8 mouse cellular contexts compared by ENCODE assay signal in the genomic region with DNA sequence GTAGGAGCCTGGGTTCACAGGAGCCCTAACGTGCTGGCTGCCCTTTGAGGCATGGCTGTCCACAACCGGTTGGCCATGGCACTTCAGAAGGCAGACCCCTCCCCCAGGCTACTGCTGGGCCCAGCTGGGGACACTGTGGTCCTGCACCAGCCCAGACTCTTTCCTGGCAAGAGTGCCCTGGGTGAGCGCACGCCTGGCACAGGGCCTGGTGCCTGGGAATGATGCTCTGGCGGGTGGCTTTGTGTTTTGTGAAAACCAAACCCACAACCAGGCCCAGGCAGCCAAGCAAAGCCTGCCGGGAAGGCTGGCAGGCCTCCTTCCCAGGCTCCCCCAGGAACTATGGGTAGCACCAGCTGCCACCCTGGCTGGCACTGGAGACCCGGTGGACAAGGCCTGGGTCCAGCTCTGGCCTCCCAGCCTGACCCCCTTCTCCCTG.
A peak's percentile ranks its signal among the peaks of the same experiment; 100 is the strongest.
DNase-seq lines count a peak whose midpoint lies in the region; ATAC-seq and TF ChIP-seq lines count a peak whose summit lies in the region.

No protein-coding gene starts in this region.

- no peak for TF ChIP-seq CTCF in intestine, postnatal 0 days (IDR thresholded peaks at IDR 0.05; ENCODE audit: low read depth)
- no peak for TF ChIP-seq CTCF in midbrain, postnatal 0 days (IDR thresholded peaks at IDR 0.05)

- no peak overlapping the region for H3K4me3 ChIP-seq in intestine, embryonic 16.5 days (ENCODE audit: low read length)
- no peak overlapping the region for H3K4me3 ChIP-seq in intestine, postnatal 0 days (ENCODE audit: low read depth, low read length)
- H3K4me3 ChIP-seq in midbrain, postnatal 0 days (ENCODE audit: low read depth, low read length) = no peak overlapping the region

- no peaks in the 10 kb centered on the region for H3K36me3 ChIP-seq in intestine, embryonic 16.5 days (ENCODE audit: control insufficient read depth, insufficient read depth, low read length)
- H3K36me3 ChIP-seq in intestine, postnatal 0 days (ENCODE audit: control insufficient read depth, insufficient read depth) = no peaks in the 10 kb centered on the region
- no peaks in the 10 kb centered on the region for H3K36me3 ChIP-seq in midbrain, postnatal 0 days (ENCODE audit: insufficient read depth, low read length)

- H3K9me3 ChIP-seq in intestine, embryonic 16.5 days (ENCODE audit: control insufficient read depth, low read length) = 0 out of 2 replicates have a peak, but pooled peaks cover 4% of the 10 kb centered on the region
- H3K9me3 ChIP-seq in intestine, postnatal 0 days (ENCODE audit: control insufficient read depth) = no peaks in the 10 kb centered on the region
- no peaks in the 10 kb centered on the region for H3K9me3 ChIP-seq in midbrain, postnatal 0 days (ENCODE audit: low read length)

- 66% methylated on average over 7 of the region's 7 CpGs for WGBS in intestine, embryonic 16.5 days
- 78% methylated on average over 7 of the region's 7 CpGs for WGBS in intestine, postnatal 0 days
- WGBS in midbrain, postnatal 0 days = 32% methylated on average over 7 of the region's 7 CpGs

- no peak overlapping the region for H3K4me2 ChIP-seq in intestine, embryonic 16.5 days (ENCODE audit: low read depth, low read length)
- no peak overlapping the region for H3K4me2 ChIP-seq in intestine, postnatal 0 days (replicated peaks; ENCODE audit: low read depth)
- no peak overlapping the region for H3K4me2 ChIP-seq in midbrain, postnatal 0 days (ENCODE audit: low read depth, low read length, poor library complexity, severe bottlenecking)

- no peak for ATAC-seq in intestine, embryonic 16.5 days
- ATAC-seq in intestine, postnatal 0 days = no peak
- peak; percentile 89 for ATAC-seq in midbrain, postnatal 0 days (ENCODE audit: low FRiP score)

- peaks cover 11% of the 10 kb centered on the region; the same call in 1 of the 2 replicates for H3K4me1 ChIP-seq in intestine, embryonic 16.5 days (ENCODE audit: control insufficient read depth, insufficient read depth, low read length)
- no peaks in the 10 kb centered on the region for H3K4me1 ChIP-seq in intestine, postnatal 0 days (replicated peaks; ENCODE audit: control insufficient read depth, insufficient read depth, low read length)
- H3K4me1 ChIP-seq in midbrain, postnatal 0 days (ENCODE audit: insufficient read depth, low read length) = peaks cover 12% of the 10 kb centered on the region

- no peaks in the 10 kb centered on the region; the same call in 1 of the 2 replicates for H3K27me3 ChIP-seq in intestine, embryonic 16.5 days (replicated peaks; ENCODE audit: control insufficient read depth, insufficient read depth, low read length)
- no peaks in the 10 kb centered on the region for H3K27me3 ChIP-seq in intestine, postnatal 0 days (replicated peaks; ENCODE audit: control insufficient read depth, insufficient read depth, low read length)
- no peaks in the 10 kb centered on the region for H3K27me3 ChIP-seq in midbrain, postnatal 0 days (ENCODE audit: insufficient read depth, low read length)

- no peak overlapping the region for H3K27ac ChIP-seq in intestine, embryonic 16.5 days (ENCODE audit: low read length)
- no peak overlapping the region for H3K27ac ChIP-seq in intestine, postnatal 0 days (ENCODE audit: low read depth, low read length)
- H3K27ac ChIP-seq in midbrain, postnatal 0 days (ENCODE audit: low read depth, low read length) = peak overlapping the region; percentile 44

- H3K9ac ChIP-seq in intestine, embryonic 16.5 days (ENCODE audit: low read depth, low read length) = 0 out of 2 replicates have a peak overlapping the region, but pooled peaks have one; percentile 49
- no peak overlapping the region for H3K9ac ChIP-seq in intestine, postnatal 0 days (ENCODE audit: low read depth, low read length)
- H3K9ac ChIP-seq in midbrain, postnatal 0 days (replicated peaks; ENCODE audit: low read length, poor library complexity, severe bottlenecking) = no peak overlapping the region; the same call in 1 of the 2 replicates

- intact Hi-C loops in gastrocnemius, postnatal 14 days (cut with DNase I; ENCODE audit: low total_unique reads) = no loop called here

- DNase-seq in cerebellum, adult 9-11 months = peak; percentile 93
- peak; percentile 81 for DNase-seq in gastrocnemius, postnatal 14 days
- peak; percentile 65 for DNase-seq in layer of hippocampus, adult 9-10 months (ENCODE audit: low spot score)
- peak; percentile 94 for DNase-seq in midbrain, postnatal 0 days (ENCODE audit: low spot score)
- no peak for DNase-seq in spleen, postnatal 36 days (ENCODE audit: low spot score in 2 of 2)
- DNase-seq in yolk sac, embryonic 10.5 days (ENCODE audit: low spot score) = no peak

Comparison
In these comparisons a context has a peak if more than half of its experiments do, and no peak if none do; other contexts are left out.
1. DNase-seq: peak in cerebellum, adult 9-11 months (single experiment), gastrocnemius, postnatal 14 days (single experiment), layer of hippocampus, adult 9-10 months (single experiment) and midbrain, postnatal 0 days (single experiment); none in spleen, postnatal 36 days (0 of 2) and yolk sac, embryonic 10.5 days (single experiment).